Mouse (Mus musculus) adrenal gland, postnatal 10 days (tissue): ENCODE results near the gene H2afy2. TPM values are rescaled to one million over a fixed set of nuclear protein-coding genes. Genes with fewer than 3 reads are reported as not detected.

Source experiments
- DNase-seq: peaks from one replicate; pipeline ENCODE4 v3.0.0; 2021; ENCODE audit warnings: mixed read lengths
- total RNA-seq, 2 experiments: library from RNA; stranded (reverse); gene quantifications; 2 replicates each; pipeline ENCODE4 v1.2.3; 2021

Gene H2afy2
- total RNA-seq, 2 experiments from 2014 or later = 13.4 to 16.9 TPM

GRCm38 (mm10) chr10:61723271-61723670, 60.7 kb downstream of the H2afy2 start:
- peak; percentile 59 for DNase-seq

GRCm38 (mm10) chr10:61722215-61722614, 61.7 kb downstream of the H2afy2 start:
- DNase-seq = no peak

- peak; percentile 78 for DNase-seq
Observed at GRCm38 (mm10) chr10:61720331-61720730, 63.6 kb downstream of the H2afy2 start.

GRCm38 (mm10) chr10:61717406-61718296, 66.3 kb downstream of the H2afy2 start:
- DNase-seq = peak; percentile 20

GRCm38 (mm10) chr10:61715996-61716864, 67.7 kb downstream of the H2afy2 start:
- DNase-seq = peak; percentile 71

GRCm38 (mm10) chr10:61715462-61715837, 68.5 kb downstream of the H2afy2 start:
- DNase-seq = no peak

GRCm38 (mm10) chr10:61714771-61715461, 69.0 kb downstream of the H2afy2 start, which contains the start of gene Aifm2:
Gene Aifm2 (plus strand): TSS chr10:61715263.
- peak; percentile 87 for DNase-seq

- DNase-seq = no peak
Observed at GRCm38 (mm10) chr10:61714146-61714545, 69.8 kb downstream of the H2afy2 start.

GRCm38 (mm10) chr10:61713601-61714000, 70.3 kb downstream of the H2afy2 start:
- DNase-seq = no peak

GRCm38 (mm10) chr10:61706412-61707375, 77.3 kb downstream of the H2afy2 start:
- DNase-seq = no peak

- DNase-seq = peak; percentile 80
Observed at GRCm38 (mm10) chr10:61704663-61705062, 79.3 kb downstream of the H2afy2 start.

- DNase-seq = peak; percentile 81
Observed at GRCm38 (mm10) chr10:61697028-61697427, 86.9 kb downstream of the H2afy2 start.

GRCm38 (mm10) chr10:61696560-61696823, 87.5 kb downstream of the H2afy2 start:
- DNase-seq = no peak

- no peak for DNase-seq
Observed at GRCm38 (mm10) chr10:61695703-61696559, 88.0 kb downstream of the H2afy2 start.

- peak; percentile 98 for DNase-seq
Observed at GRCm38 (mm10) chr10:61694870-61695670, 88.9 kb downstream of the H2afy2 start, which contains the start of gene Tysnd1. Gene Tysnd1 (plus strand): TSS chr10:61695514.

GRCm38 (mm10) chr10:61693563-61693962, 90.4 kb downstream of the H2afy2 start:
- DNase-seq = no peak

GRCm38 (mm10) chr10:61689405-61689804, 94.5 kb downstream of the H2afy2 start:
- no peak for DNase-seq
